Mouse (Mus musculus) skeletal muscle tissue, adult 2 months (tissue): Measurements from ENCODE around the gene Upk3b.
A peak's percentile ranks its signal among the peaks of the same experiment; 100 is the strongest.
"Not testable (repeated sequence)": the region's sequence is repeated elsewhere in the genome, so short reads cannot be mapped to it uniquely, and the experiment has no call there.

Source experiments
- DNase-seq: peaks from one replicate; pipeline ENCODE4 v3.0.0-alpha.2; 2012; ENCODE audit warnings: low read depth, low spot score

Gene Upk3b

GRCm38 (mm10) chr5:136034868-136035267 is 3.4 kb upstream of the Upk3b start:
- no peak for DNase-seq

- DNase-seq, result no peak
Measured at GRCm38 (mm10) chr5:136035285-136035684, 3.0 kb upstream of the Upk3b start.

- no peak for DNase-seq
Measured at GRCm38 (mm10) chr5:136036667-136037066, 1.6 kb upstream of the Upk3b start.

- no peak for DNase-seq
Measured at GRCm38 (mm10) chr5:136040210-136040609, 1.9 kb downstream of the Upk3b start.

GRCm38 (mm10) chr5:136041260-136041659 is 3.0 kb downstream of the Upk3b start:
- DNase-seq, result no peak

GRCm38 (mm10) chr5:136041666-136042065 is 3.4 kb downstream of the Upk3b start:
- DNase-seq, result no peak

GRCm38 (mm10) chr5:136044865-136045264 is 6.6 kb downstream of the Upk3b start:
- no peak for DNase-seq

- DNase-seq, result no peak
Measured at GRCm38 (mm10) chr5:136045408-136045807, 7.1 kb downstream of the Upk3b start.

- peak; percentile 50 for DNase-seq
Measured at GRCm38 (mm10) chr5:136045987-136046386, 7.7 kb downstream of the Upk3b start.

- DNase-seq, result not testable (repeated sequence)
Measured at GRCm38 (mm10) chr5:136048541-136048940, 10.2 kb downstream of the Upk3b start.

- no peak for DNase-seq
Measured at GRCm38 (mm10) chr5:136049926-136050325, 11.6 kb downstream of the Upk3b start.

GRCm38 (mm10) chr5:136051231-136052085 is 13.2 kb downstream of the Upk3b start:
- DNase-seq, result peak; percentile 64

GRCm38 (mm10) chr5:136052861-136053655 is 14.8 kb downstream of the Upk3b start:
- DNase-seq, result no peak

- DNase-seq, result no peak
Measured at GRCm38 (mm10) chr5:136054301-136055077, 16.2 kb downstream of the Upk3b start, which contains the start of gene Upk3bl. TSS of gene Upk3bl (plus strand) at chr5:136054492.

GRCm38 (mm10) chr5:136056062-136056461 is 17.8 kb downstream of the Upk3b start:
- no peak for DNase-seq

GRCm38 (mm10) chr5:136057085-136057484 is 18.8 kb downstream of the Upk3b start:
- DNase-seq, result no peak

- DNase-seq, result peak; percentile 57
Measured at GRCm38 (mm10) chr5:136061567-136061966, 23.3 kb downstream of the Upk3b start.

GRCm38 (mm10) chr5:136063920-136064319 is 25.6 kb downstream of the Upk3b start:
- no peak for DNase-seq

GRCm38 (mm10) chr5:136066404-136067148 is 28.3 kb downstream of the Upk3b start:
- DNase-seq, result not testable (repeated sequence)

- DNase-seq, result no peak
Measured at GRCm38 (mm10) chr5:136069411-136069810, 31.1 kb downstream of the Upk3b start.

- DNase-seq, result no peak
Measured at GRCm38 (mm10) chr5:136073051-136073450, 34.8 kb downstream of the Upk3b start.
